Mouse (Mus musculus) limb, embryonic 13.5 days (tissue): Measurements from ENCODE around the gene Bnc1. TPM values are rescaled to one million over a fixed set of nuclear protein-coding genes. Genes with fewer than 3 reads are reported as not detected.

ENCODE experiments used
- ATAC-seq: fragments of 200-750 bp; cut with Nextera tagmentation; 2 replicates; pipeline ENCODE4 v1.8.0; 2017; ENCODE audit warnings: low read depth, moderate number of reproducible peaks, moderate TSS enrichment; ENCODE audit not compliant: low FRiP score
- H3K27ac ChIP-seq: fragments of 300-500 bp; sonication (generic); 2 replicates; pipeline ENCODE4 v1.5.1; 2015; ENCODE audit warnings: inconsistent platforms, mild to moderate bottlenecking, moderate library complexity
- H3K27me3 ChIP-seq: fragments of 300-500 bp; sonication (generic); 2 replicates; pipeline ENCODE4 v1.6.1; 2015; ENCODE audit warnings: mild to moderate bottlenecking, inconsistent platforms
- H3K36me3 ChIP-seq: fragments of 300-500 bp; sonication (generic); 2 replicates; pipeline ENCODE4 v1.6.1; 2015; ENCODE audit warnings: inconsistent platforms, mild to moderate bottlenecking, moderate library complexity
- H3K4me1 ChIP-seq: fragments of 300-500 bp; sonication (generic); 2 replicates; pipeline ENCODE4 v1.6.1; 2015; ENCODE audit warnings: inconsistent platforms
- H3K4me2 ChIP-seq: fragments of 300-500 bp; sonication (generic); replicated peaks from 2 replicates; pipeline ENCODE4 v1.6.1; 2015; ENCODE audit warnings: inconsistent platforms, mild to moderate bottlenecking, moderate library complexity
- H3K4me3 ChIP-seq: fragments of 300-500 bp; sonication (generic); 2 replicates; pipeline ENCODE4 v1.5.1; 2015; ENCODE audit warnings: moderate library complexity, mild to moderate bottlenecking, inconsistent platforms
- H3K9ac ChIP-seq: fragments of 300-500 bp; sonication (generic); 2 replicates; pipeline ENCODE4 v1.6.1; 2015; ENCODE audit warnings: mild to moderate bottlenecking, inconsistent platforms
- H3K9me3 ChIP-seq: fragments of 300-500 bp; sonication (generic); 2 replicates; pipeline ENCODE4 v1.6.1; 2016; ENCODE audit warnings: inconsistent platforms
- WGBS: fragments of 180-500 bp; shearing (Covaris S2); methylation state at CpG from one replicate; pipeline ENCODE4 v1.1.7; 2015; 5-methylcytosine and 5-hydroxymethylcytosine counted together
- polyA plus RNA-seq: library from polyadenylated mRNA; unstranded; fragments of >200 nt; fragmentation: Nextera tagmentation; extraction: Ambion mirVana; gene quantifications from 2 replicates; pipeline ENCODE4 v1.2.1, GENCODE M21; 2015

The Bnc1 gene
- polyA plus RNA-seq, 1 experiment from 2014 or later, result 2.3 TPM

DNA sequence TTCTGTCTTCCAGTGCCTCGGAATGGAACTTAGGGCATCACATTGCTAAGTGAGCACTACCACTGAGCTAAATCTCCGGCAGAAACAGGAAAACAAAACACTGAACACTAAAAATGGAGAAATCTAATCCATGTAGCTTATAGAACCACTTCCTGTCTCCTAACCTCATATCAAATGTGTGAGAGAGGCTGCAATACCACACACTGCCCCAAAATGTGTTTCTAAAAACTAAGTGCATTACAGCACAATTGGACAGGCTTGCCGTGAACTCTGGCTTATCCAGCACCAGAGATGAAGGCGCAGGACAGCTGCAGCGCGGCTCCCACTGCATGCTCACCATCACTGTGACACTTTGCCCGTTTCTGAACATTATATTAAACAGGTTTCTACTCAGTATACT is 63.1 kb downstream of the Bnc1 start:
- no peaks in the 10 kb centered on the region for H3K9me3 ChIP-seq
- H3K4me1 ChIP-seq, result peaks cover 24% of the 10 kb centered on the region
- no peak overlapping the region for H3K4me2 ChIP-seq
- no peaks in the 10 kb centered on the region for H3K36me3 ChIP-seq
- WGBS, result 77% methylated on average over 7 of the region's 7 CpGs
- no peak overlapping the region for H3K9ac ChIP-seq
- H3K4me3 ChIP-seq, result no peak overlapping the region
- H3K27ac ChIP-seq, result no peak overlapping the region
- no peak for ATAC-seq
- no peaks in the 10 kb centered on the region for H3K27me3 ChIP-seq

DNA sequence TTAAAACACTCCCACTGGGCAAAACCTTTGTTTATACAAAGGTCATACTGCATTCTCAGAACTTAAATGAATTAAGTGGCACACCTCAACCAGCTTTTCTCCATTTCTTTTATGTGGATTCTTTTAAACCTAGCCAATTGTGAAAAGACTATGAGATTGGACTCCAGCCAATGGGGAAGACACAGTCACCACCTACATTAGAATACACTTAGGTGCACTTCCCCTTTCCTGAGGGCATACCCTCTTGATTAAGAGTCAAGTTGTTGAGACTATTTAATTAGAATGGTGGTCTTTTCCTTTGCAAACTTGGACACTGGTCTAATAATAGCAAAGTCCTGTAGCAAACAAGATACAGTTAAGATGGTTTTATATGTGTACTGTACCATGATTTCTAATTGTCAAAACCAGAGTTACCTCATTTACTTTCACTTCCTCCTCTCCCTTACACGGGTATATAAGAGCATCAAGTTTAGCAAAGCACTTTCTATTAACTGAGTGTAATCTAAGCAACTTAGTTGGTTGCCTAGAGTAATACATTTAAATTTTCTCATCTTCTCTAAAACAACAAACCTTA is 70.6 kb downstream of the Bnc1 start:
- ATAC-seq, result no peak
- no peak overlapping the region for H3K4me3 ChIP-seq
- WGBS, result 59% methylated on average over 1 of the region's 1 CpGs

DNA sequence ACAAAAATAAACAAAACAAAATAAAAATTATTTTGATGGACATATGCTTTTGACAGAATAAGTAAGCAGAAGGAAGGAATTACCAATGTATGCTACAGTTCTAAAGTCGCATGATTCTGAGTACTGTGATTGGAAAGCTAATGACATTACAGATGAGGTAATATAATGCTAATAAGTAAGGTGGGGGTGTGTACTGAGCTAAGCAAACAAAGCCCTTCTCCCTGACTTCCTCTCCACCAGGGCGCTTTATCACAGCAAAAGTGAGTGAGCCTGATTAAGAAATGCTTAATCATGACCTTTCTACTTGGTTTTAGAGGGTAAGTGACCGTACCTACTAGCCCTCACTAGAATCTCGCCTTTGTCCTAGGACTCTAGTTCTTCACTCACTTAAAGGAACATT is 71.8 kb downstream of the Bnc1 start:
- Histone ChIP-seq H3K4me3 (no peak overlapping the region), H3K27ac (no peak overlapping the region), H3K9me3 (no peaks in the 10 kb centered on the region), H3K4me1 (peaks cover 4% of the 10 kb centered on the region; the same call in 1 of the 2 replicates), H3K4me2 (no peak overlapping the region), H3K27me3 (no peaks in the 10 kb centered on the region), H3K36me3 (no peaks in the 10 kb centered on the region), H3K9ac (no peak overlapping the region)
- 91% methylated on average over 4 of the region's 4 CpGs for WGBS
- no peak for ATAC-seq

More for the DNA sequence above, 70.6 kb downstream of the Bnc1 start:
- Histone ChIP-seq H3K9me3 (no peaks in the 10 kb centered on the region), H3K4me1 (peaks cover 4% of the 10 kb centered on the region; the same call in 1 of the 2 replicates), H3K27me3 (no peaks in the 10 kb centered on the region), H3K36me3 (no peaks in the 10 kb centered on the region), H3K9ac (no peak overlapping the region), H3K4me2 (no peak overlapping the region), H3K27ac (no peak overlapping the region)

DNA sequence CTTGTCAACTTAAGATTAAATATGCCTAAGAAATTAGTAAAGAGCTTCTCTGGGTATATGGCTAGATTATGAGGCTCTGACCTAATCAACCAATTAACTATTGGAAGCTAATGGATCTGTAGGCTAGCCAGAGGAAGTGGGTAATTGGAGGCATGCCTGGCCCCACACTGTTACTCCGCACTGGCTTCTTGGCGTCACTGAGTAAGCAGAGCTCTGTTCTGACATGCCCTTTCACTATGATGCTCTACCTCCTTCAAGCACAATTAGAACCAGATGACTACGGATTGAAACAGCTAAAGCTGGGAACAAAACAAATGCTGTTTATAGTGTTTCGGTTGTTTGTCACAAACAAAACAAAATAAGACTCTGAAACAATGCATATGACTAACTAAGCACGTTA is 73.8 kb downstream of the Bnc1 start:
- no peak overlapping the region for H3K9ac ChIP-seq
- WGBS, result 16% methylated on average over 5 of the region's 5 CpGs

More for the DNA sequence above, 73.8 kb downstream of the Bnc1 start:
- Histone ChIP-seq H3K9me3 (no peaks in the 10 kb centered on the region), H3K27me3 (no peaks in the 10 kb centered on the region), H3K36me3 (no peaks in the 10 kb centered on the region), H3K27ac (no peak overlapping the region), H3K4me2 (no peak overlapping the region), H3K4me1 (peaks cover 4% of the 10 kb centered on the region; the same call in 1 of the 2 replicates), H3K4me3 (no peak overlapping the region)
- ATAC-seq, result no peak

Other genes with a start within 250 kb of the Bnc1 start
- 118 and 124 TPM in 2 replicates for gene Ramac, start 229.4 kb downstream of the Bnc1 start, polyA plus RNA-seq
- gene 3110040N11Rik, start 202.8 kb downstream of the Bnc1 start, polyA plus RNA-seq, result 57.3 and 62.4 TPM in 2 replicates
- gene Btbd1, start 162.9 kb downstream of the Bnc1 start, polyA plus RNA-seq, result 65.9 and 72.8 TPM in 2 replicates
- gene Gm10160, start 136.5 kb downstream of the Bnc1 start, polyA plus RNA-seq, result not detected in 2 replicates
- gene Tm6sf1, start 133.3 kb downstream of the Bnc1 start, polyA plus RNA-seq, result 17.0 and 19.5 TPM in 2 replicates
- 24.5 and 26.9 TPM in 2 replicates for gene Hdgfl3, start 57.8 kb downstream of the Bnc1 start, polyA plus RNA-seq
- gene Sh3gl3, start 181.5 kb upstream of the Bnc1 start, polyA plus RNA-seq, result 21.4 and 22.4 TPM in 2 replicates